Mouse (Mus musculus) midbrain, embryonic 13.5 days (tissue): ENCODE data around the gene 4931409K22Rik. TPM values are rescaled to one million over a fixed set of nuclear protein-coding genes. Genes with fewer than 3 reads are reported as not detected.

Experiments used
- ATAC-seq: fragments of 200-750 bp; cut with Nextera tagmentation; 2 replicates; pipeline ENCODE4 v1.8.0; 2017; ENCODE audit warnings: mild to moderate bottlenecking, moderate TSS enrichment, moderate library complexity
- H3K27ac ChIP-seq: fragments of 300-500 bp; sonication (generic); 2 replicates; pipeline ENCODE4 v1.5.1; 2015; ENCODE audit warnings: inconsistent platforms, mild to moderate bottlenecking, moderate library complexity
- H3K27me3 ChIP-seq: fragments of 300-500 bp; sonication (generic); 2 replicates; pipeline ENCODE4 v1.6.1; 2015; ENCODE audit warnings: mild to moderate bottlenecking, inconsistent platforms
- H3K36me3 ChIP-seq: fragments of 300-500 bp; sonication (generic); 2 replicates; pipeline ENCODE4 v1.6.1; 2015; ENCODE audit warnings: mild to moderate bottlenecking, inconsistent platforms
- H3K4me1 ChIP-seq: fragments of 300-500 bp; sonication (generic); replicated peaks from 2 replicates; pipeline ENCODE4 v1.6.1; 2015; ENCODE audit warnings: inconsistent platforms
- H3K4me2 ChIP-seq: fragments of 300-500 bp; sonication (generic); replicated peaks from 2 replicates; pipeline ENCODE4 v1.6.1; 2015; ENCODE audit warnings: moderate library complexity, mild to moderate bottlenecking, inconsistent platforms
- H3K4me3 ChIP-seq: fragments of 300-500 bp; sonication (generic); replicated peaks from 2 replicates; pipeline ENCODE4 v1.5.1; 2015; ENCODE audit warnings: mild to moderate bottlenecking, inconsistent platforms
- H3K9ac ChIP-seq: fragments of 300-500 bp; sonication (generic); replicated peaks from 2 replicates; pipeline ENCODE4 v1.6.1; 2015; ENCODE audit warnings: mild to moderate bottlenecking, inconsistent platforms
- H3K9me3 ChIP-seq: fragments of 300-500 bp; sonication (generic); 2 replicates; pipeline ENCODE4 v1.6.1; 2016; ENCODE audit warnings: mild to moderate bottlenecking, inconsistent platforms
- whole genome bisulfite sequencing: fragments of 180-500 bp; shearing (Covaris S2); methylation state at CpG from one replicate; pipeline ENCODE4 v1.1.7; 2015; 5-methylcytosine and 5-hydroxymethylcytosine counted together
- polyA plus RNA-seq: library from polyadenylated mRNA; unstranded; fragments of >200 nt; fragmentation: Nextera tagmentation; extraction: Ambion mirVana; gene quantifications from 2 replicates; pipeline ENCODE4 v1.2.1, GENCODE M21; 2015

The 4931409K22Rik gene
- polyA plus RNA-seq, 1 experiment from 2014 or later, result 0.07 TPM

DNA sequence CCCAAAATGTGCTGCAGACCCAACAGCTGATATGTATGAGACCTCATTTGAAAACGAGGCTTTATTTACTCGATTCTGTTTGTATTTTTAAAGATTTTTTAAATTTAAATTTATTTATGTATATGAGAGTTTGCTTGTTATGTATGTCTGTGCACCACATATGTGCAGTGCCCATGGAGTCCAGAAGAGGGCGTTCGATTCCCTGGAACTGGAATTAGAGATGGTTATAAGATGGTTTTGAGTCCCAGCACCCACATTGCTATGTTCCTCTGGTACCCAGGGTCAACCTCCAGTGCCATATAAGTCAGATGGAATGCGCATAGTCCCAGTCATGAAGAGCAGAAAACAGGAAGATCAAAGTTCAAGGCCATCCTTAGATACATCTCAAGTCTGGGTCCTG lies 22.3 kb downstream of the 4931409K22Rik start:
- Histone ChIP-seq H3K9ac (no peak overlapping the region), H3K9me3 (no peaks in the 10 kb centered on the region), H3K4me2 (no peak overlapping the region), H3K4me1 (no peaks in the 10 kb centered on the region), H3K36me3 (no peaks in the 10 kb centered on the region), H3K27me3 (peaks cover 36% of the 10 kb centered on the region), H3K4me3 (no peak overlapping the region), H3K27ac (no peak overlapping the region)
- WGBS, result 60% methylated on average over 5 of the region's 5 CpGs
- ATAC-seq, result no peak

GRCm38 (mm10) chr5:24533391-24533790 lies 23.2 kb downstream of the 4931409K22Rik start:
- Histone ChIP-seq H3K4me1 (no peaks in the 10 kb centered on the region), H3K36me3 (no peaks in the 10 kb centered on the region), H3K4me2 (no peak overlapping the region), H3K9ac (no peak overlapping the region), H3K9me3 (no peaks in the 10 kb centered on the region), H3K27ac (no peak overlapping the region), H3K4me3 (no peak overlapping the region), H3K27me3 (peaks cover 42% of the 10 kb centered on the region)
- WGBS, result 48% methylated on average over 11 of the region's 11 CpGs
- no peak for ATAC-seq

DNA sequence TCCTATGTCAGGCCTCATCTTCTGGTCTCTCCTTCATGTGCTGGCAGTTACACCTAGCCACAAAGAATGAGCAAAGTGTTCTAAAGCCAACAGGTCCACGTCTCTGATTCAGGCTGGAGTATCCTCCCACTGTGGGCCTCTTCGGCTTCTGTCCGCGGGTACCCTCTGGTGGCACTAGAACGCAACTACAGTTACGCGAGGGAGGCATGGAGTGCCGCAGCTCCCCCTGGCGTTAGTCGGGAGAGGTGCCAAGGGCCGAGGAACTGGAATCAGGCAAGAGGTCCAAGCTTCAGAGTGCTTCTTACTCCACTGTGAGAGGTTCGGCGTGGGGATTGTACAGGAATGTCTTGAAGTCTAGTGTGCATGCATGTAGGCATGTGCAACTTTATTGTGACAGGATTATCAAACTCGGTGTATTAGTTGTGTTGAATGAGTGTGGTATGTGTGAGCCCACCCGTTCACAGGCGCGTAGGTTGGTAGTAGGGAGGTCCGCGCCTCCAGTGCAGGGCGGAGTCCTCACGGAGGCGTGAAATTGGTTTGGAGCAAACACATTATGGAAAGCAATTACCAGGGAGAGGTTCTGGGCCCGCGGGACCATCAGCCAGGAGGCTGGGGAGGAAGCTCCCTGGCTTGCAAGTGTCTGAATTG lies 26.4 kb downstream of the 4931409K22Rik start:
- Histone ChIP-seq H3K9me3 (no peaks in the 10 kb centered on the region), H3K36me3 (no peaks in the 10 kb centered on the region), H3K4me2 (no peak overlapping the region), H3K4me1 (peaks cover 16% of the 10 kb centered on the region), H3K27me3 (peaks cover 74% of the 10 kb centered on the region), H3K4me3 (no peak overlapping the region), H3K27ac (no peak overlapping the region), H3K9ac (no peak overlapping the region)
- peak; percentile 63 for ATAC-seq
- WGBS, result 20% methylated on average over 24 of the region's 24 CpGs

DNA sequence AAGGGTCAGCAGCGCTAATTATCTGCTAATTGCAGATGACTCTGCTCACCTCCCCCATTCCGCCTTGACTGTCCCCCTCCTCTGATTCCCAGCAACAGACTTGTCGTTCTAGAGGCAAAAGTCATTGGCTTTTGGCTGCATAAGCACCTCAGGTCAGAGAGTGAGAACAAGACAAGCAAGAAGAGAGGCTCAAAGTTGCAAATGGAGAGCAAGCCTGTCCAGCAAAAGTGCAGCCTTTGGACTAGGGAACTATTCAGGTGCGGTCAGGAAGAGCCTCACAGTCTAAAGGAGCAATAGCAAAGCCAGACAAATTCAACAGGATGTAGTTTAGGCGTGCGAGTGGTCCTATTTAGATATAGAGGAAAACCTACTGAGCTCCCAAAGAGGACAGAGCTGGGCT lies 28.8 kb downstream of the 4931409K22Rik start:
- Histone ChIP-seq H3K4me2 (no peak overlapping the region), H3K36me3 (no peaks in the 10 kb centered on the region), H3K9ac (no peak overlapping the region), H3K9me3 (no peaks in the 10 kb centered on the region), H3K27ac (no peak overlapping the region), H3K4me3 (no peak overlapping the region), H3K27me3 (peaks cover 92% of the 10 kb centered on the region), H3K4me1 (peaks cover 16% of the 10 kb centered on the region)
- no peak for ATAC-seq
- WGBS, result 18% methylated on average over 6 of the region's 6 CpGs

- peak within 1 kb of the TSS; percentile 63 for H3K9ac ChIP-seq
- H3K9me3 ChIP-seq, result no peaks in the 10 kb centered on the region
- WGBS, result under 1% methylated on average over 47 of the region's 49 CpGs
- no peak within 1 kb of the TSS for H3K27ac ChIP-seq
- no peaks in the 10 kb centered on the region for H3K36me3 ChIP-seq
- peaks cover 93% of the 10 kb centered on the region for H3K27me3 ChIP-seq
- H3K4me1 ChIP-seq, result peaks cover 16% of the 10 kb centered on the region
- H3K4me2 ChIP-seq, result peak within 1 kb of the TSS; percentile 90
- 0 out of 2 replicates have a peak, but pooled peaks have one; percentile 15 for ATAC-seq
- H3K4me3 ChIP-seq, result peak within 1 kb of the TSS; percentile 48
These were observed 29.7 kb downstream of the 4931409K22Rik start, which contains the start of gene Gbx1 for GRCm38 (mm10) chr5:24526889-24527230. Gbx1 (minus strand) TSS chr5:24527202.

DNA sequence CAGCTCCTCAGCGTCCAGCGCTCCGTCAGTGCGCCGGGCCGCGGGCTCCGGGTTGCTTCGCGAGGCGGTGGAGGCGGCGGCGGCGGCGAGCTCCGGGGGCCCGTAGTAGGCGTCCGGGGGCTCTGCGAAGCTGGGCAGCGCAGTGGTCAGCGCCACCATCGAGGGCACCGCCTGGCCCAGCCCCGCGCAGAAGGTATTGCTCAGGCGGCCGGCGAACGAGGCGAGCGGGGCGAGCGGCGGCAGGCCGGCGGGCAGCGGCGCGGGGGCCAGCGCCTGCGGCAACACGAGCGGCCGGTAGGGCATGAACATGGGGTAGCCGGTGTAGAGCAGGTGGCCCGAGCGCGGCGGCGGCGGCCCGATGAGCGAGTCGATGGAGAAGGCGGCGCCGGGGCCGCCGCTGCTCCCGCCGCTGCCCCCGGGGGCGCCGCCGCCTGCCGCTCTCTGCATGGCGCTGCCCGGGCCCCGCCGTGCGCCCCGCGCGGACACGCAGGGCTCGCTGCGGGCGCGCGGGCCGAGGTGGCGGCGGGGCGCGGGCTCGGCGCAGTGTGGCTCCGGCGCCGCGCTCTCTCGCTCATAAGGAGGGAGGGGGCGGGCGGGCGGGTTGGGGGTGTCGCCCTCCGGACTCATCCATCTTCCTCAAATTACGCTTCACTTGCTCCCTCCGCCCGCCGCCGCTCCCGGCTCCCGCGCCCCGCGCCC lies 30.3 kb downstream of the 4931409K22Rik start:
- Histone ChIP-seq H3K9ac (peak overlapping the region; percentile 63), H3K9me3 (no peaks in the 10 kb centered on the region), H3K4me2 (peak overlapping the region; percentile 90), H3K27me3 (peaks cover 98% of the 10 kb centered on the region), H3K27ac (no peak overlapping the region), H3K4me1 (peaks cover 16% of the 10 kb centered on the region), H3K36me3 (no peaks in the 10 kb centered on the region), H3K4me3 (peak overlapping the region; percentile 48)
- WGBS, result under 1% methylated on average over 46 of the region's 109 CpGs
- peak; percentile 38 for ATAC-seq

DNA sequence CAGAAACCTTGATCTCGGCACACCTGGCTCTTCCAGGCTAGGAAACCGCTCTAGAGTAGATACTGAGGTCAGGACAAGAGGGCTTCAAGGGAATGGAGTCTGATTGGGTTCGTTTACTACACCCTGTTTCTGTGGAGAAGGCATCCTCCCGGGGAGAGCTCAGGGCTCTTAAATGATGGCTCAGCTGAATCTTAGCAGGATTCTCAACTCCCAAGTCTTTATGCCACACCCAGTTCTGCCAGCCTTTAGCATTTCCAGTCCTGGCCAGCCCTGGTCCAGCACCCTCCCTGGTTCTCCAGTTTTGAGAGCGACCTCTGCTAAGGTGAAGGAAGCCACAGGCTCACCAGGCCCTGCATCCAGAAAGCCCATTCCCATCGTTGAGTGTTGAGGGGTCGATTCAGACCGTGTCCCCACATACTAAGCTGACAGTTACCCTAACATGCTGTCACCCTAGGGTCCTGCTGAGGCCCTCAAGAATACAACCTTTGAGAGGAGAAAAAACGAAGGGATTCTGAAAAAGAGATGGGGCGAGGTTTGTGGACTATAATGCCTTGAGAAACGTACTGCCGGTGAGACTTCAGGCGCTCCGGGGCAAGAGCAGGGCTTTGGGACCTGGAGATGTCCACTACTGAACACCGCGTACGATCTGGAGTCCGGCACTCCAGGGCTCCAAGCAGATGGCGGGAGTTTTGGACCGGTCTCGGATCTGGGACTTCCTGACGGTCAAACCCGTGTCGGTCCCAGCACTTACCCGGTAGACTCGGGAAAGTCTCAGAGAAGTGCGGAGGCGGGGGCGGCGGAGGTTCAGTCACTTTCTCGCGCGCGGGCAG lies 31.0 kb downstream of the 4931409K22Rik start:
- Histone ChIP-seq H3K4me1 (peaks cover 16% of the 10 kb centered on the region), H3K4me2 (peak overlapping the region; percentile 90), H3K9ac (peak overlapping the region; percentile 63; the same call in 1 of the 2 replicates), H3K27me3 (peaks cover 92% of the 10 kb centered on the region), H3K36me3 (no peaks in the 10 kb centered on the region), H3K4me3 (peak overlapping the region; percentile 48), H3K27ac (no peak overlapping the region), H3K9me3 (no peaks in the 10 kb centered on the region)
- WGBS, result 3% methylated on average over 34 of the region's 34 CpGs
- no peak for ATAC-seq

- 20% methylated on average over 4 of the region's 4 CpGs for WGBS
- peaks cover 16% of the 10 kb centered on the region for H3K4me1 ChIP-seq
- H3K4me2 ChIP-seq, result no peak overlapping the region
- no peaks in the 10 kb centered on the region for H3K9me3 ChIP-seq
- no peak for ATAC-seq
- H3K4me3 ChIP-seq, result no peak overlapping the region
- H3K9ac ChIP-seq, result no peak overlapping the region
- H3K27me3 ChIP-seq, result peaks cover 93% of the 10 kb centered on the region
- no peaks in the 10 kb centered on the region for H3K36me3 ChIP-seq
- no peak overlapping the region for H3K27ac ChIP-seq
These were observed 32.1 kb downstream of the 4931409K22Rik start for GRCm38 (mm10) chr5:24524522-24524921.

- Histone ChIP-seq H3K27ac (no peak overlapping the region), H3K4me1 (peaks cover 16% of the 10 kb centered on the region), H3K9ac (no peak overlapping the region), H3K27me3 (peaks cover 86% of the 10 kb centered on the region), H3K4me2 (no peak overlapping the region), H3K36me3 (no peaks in the 10 kb centered on the region), H3K4me3 (no peak overlapping the region), H3K9me3 (no peaks in the 10 kb centered on the region)
- WGBS, result 32% methylated on average over 8 of the region's 8 CpGs
- ATAC-seq, result no peak
These were observed 32.8 kb downstream of the 4931409K22Rik start for GRCm38 (mm10) chr5:24523806-24524205.

GRCm38 (mm10) chr5:24521366-24521765 lies 35.2 kb downstream of the 4931409K22Rik start:
- ATAC-seq, result no peak
- Histone ChIP-seq H3K4me1 (peaks cover 8% of the 10 kb centered on the region), H3K9me3 (no peaks in the 10 kb centered on the region), H3K27me3 (peaks cover 68% of the 10 kb centered on the region), H3K4me2 (no peak overlapping the region), H3K4me3 (no peak overlapping the region), H3K9ac (no peak overlapping the region), H3K27ac (no peak overlapping the region), H3K36me3 (no peaks in the 10 kb centered on the region)
- 69% methylated on average over 8 of the region's 8 CpGs for WGBS

- H3K4me1 ChIP-seq, result no peaks in the 10 kb centered on the region
- no peak overlapping the region for H3K4me2 ChIP-seq
- WGBS, result 60% methylated on average over 8 of the region's 8 CpGs
These were observed 44.3 kb downstream of the 4931409K22Rik start for GRCm38 (mm10) chr5:24512271-24512670.

DNA sequence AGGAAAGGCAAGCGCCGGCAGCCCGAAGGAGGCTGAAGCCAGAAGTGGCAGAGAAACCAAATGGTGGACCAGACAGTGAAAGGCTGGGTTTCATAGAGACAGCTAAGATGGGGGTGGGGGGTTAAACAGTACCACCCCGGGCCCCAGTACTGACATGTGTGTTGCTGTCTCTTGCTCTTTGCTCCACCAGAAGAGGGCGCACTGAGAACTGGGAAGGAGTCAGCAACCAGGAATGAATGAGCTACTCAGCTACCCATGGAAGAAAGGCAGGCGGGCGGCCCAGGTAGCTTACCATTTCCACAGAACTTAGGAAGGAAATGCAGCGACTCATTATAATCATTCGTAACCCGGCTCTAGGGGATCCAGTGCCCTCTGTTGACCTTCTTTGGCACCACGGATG lies 46.0 kb downstream of the 4931409K22Rik start:
- Histone ChIP-seq H3K27me3 (peaks cover 2% of the 10 kb centered on the region; the same call in 1 of the 2 replicates), H3K4me1 (no peaks in the 10 kb centered on the region), H3K9me3 (no peaks in the 10 kb centered on the region), H3K4me2 (no peak overlapping the region), H3K27ac (no peak overlapping the region), H3K9ac (no peak overlapping the region), H3K4me3 (no peak overlapping the region), H3K36me3 (no peaks in the 10 kb centered on the region)
- ATAC-seq, result no peak
- WGBS, result 59% methylated on average over 11 of the region's 11 CpGs

More at GRCm38 (mm10) chr5:24512271-24512670, 44.3 kb downstream of the 4931409K22Rik start:
- no peaks in the 10 kb centered on the region for H3K36me3 ChIP-seq
- no peak overlapping the region for H3K27ac ChIP-seq
- peaks cover 2% of the 10 kb centered on the region; the same call in 1 of the 2 replicates for H3K27me3 ChIP-seq
- ATAC-seq, result no peak
- no peak overlapping the region for H3K9ac ChIP-seq
- H3K9me3 ChIP-seq, result no peaks in the 10 kb centered on the region
- H3K4me3 ChIP-seq, result no peak overlapping the region
